Mouse (Mus musculus) left cerebral cortex, adult 6 months (tissue): ENCODE results near the gene Armcx3. TPM values are rescaled to one million over a fixed set of nuclear protein-coding genes. Genes with fewer than 3 reads are reported as not detected.

Experiments used
- long read RNA-seq, 2 experiments: library from polyadenylated mRNA; unstranded; transcript quantifications; one replicate each; pipeline ENCODE4 v2.0.0; 2019 to 2020
- polyA plus RNA-seq: library from polyadenylated mRNA; unstranded; fragments of <200 nt; fragmentation: Nextera tagmentation; gene quantifications from 2 replicates; pipeline ENCODE4 v1.2.3, GENCODE M21; 2021

The Armcx3 gene
- polyA plus RNA-seq, result 41.7 and 56.6 TPM in 2 replicates
- long read RNA-seq, experiment 1, transcript Armcx3-202 (5 exons, 2,024 nt), result minor isoform, 109 of 541 reads
- long read RNA-seq, experiment 1, transcript Armcx3-201 (5 exons, 3,327 nt), result major isoform, 384 of 541 reads
- long read RNA-seq, experiment 1, partial matches to known transcripts, result 30 of 541 reads
- long read RNA-seq, experiment 1, other reads (novel, unspliced or antisense), result 18 of 541 reads
- long read RNA-seq, experiment 2, transcript Armcx3-202 (5 exons, 2,024 nt), result minor isoform, 14 of 111 reads
- long read RNA-seq, experiment 2, transcript Armcx3-201 (5 exons, 3,327 nt), result major isoform, 71 of 111 reads
- long read RNA-seq, experiment 2, partial matches to known transcripts, result 3 of 111 reads
- long read RNA-seq, experiment 2, other reads (novel, unspliced or antisense), result 23 of 111 reads

GRCm38 (mm10) chrX:134756434-134757292 is at the start of gene Armcx3:
Gene Armcx3 (plus strand): TSS chrX:134756595.

DNA sequence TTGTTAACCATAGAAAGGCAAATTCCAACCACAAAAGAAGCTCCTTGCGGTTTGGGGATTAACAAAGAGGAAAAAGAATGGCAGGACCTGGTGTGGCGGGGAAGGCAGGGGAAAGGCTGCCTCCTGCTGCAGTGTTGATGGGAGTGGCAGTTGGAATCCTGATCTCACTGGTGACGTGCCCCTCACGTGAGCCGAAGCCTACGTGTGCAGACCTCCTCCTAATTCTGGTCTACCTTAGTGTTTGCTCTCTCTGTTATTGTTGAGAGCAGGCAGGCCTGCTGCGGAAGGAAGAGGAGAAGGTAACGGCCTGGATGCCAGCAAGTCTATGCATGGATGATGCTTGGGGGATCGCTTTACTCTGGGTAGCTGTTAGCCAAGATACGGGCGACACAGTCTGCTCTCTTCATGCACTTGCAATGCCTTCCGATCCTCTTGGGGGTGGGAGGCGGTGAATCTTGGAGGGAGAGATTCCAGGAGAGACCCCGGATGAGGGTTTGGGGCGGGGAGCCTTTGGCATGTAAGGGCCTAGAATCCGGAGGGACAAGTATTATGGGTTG is 38.6 kb upstream of the Armcx3 start, which contains the start of gene Armcx1:
Armcx1 (plus strand) TSS at position 212 of the 557 bp plus-strand sequence.

GRCm38 (mm10) chrX:134750764-134751592 is 5.4 kb upstream of the Armcx3 start, which contains the start of gene Armcx6:
Gene Armcx6 (minus strand): TSS chrX:134751417.

GRCm38 (mm10) chrX:134808755-134809224 is 52.4 kb downstream of the Armcx3 start, which contains the start of gene Armcx2:
Gene Armcx2 (minus strand): TSS chrX:134809221.

Other genes starting within 250 kb of the Armcx3 start
- gene Timm8a1, start 214.7 kb upstream of the Armcx3 start, polyA plus RNA-seq, result 25.6 and 26.3 TPM in 2 replicates
- gene Btk, start 173.0 kb upstream of the Armcx3 start, polyA plus RNA-seq, result 0.49 and 0.53 TPM in 2 replicates
- 1,174 and 1,311 TPM in 2 replicates for gene Rpl36a, start 170.9 kb upstream of the Armcx3 start, polyA plus RNA-seq
- 1.9 and 3.5 TPM in 2 replicates for gene Gla, start 155.5 kb upstream of the Armcx3 start, polyA plus RNA-seq
- 78.8 and 104 TPM in 2 replicates for gene Hnrnph2, start 155.4 kb upstream of the Armcx3 start, polyA plus RNA-seq
- gene Armcx4, start 70.1 kb upstream of the Armcx3 start, polyA plus RNA-seq, result 1.1 and 1.3 TPM in 2 replicates
- gene Armcx1, start 38.6 kb upstream of the Armcx3 start, polyA plus RNA-seq, result 39.9 and 48.8 TPM in 2 replicates
- gene Armcx6, start 5.2 kb upstream of the Armcx3 start, polyA plus RNA-seq, result 3.1 and 3.2 TPM in 2 replicates
- 15.1 and 18.3 TPM in 2 replicates for gene Armcx2, start 52.6 kb downstream of the Armcx3 start, polyA plus RNA-seq
- gene Nxf2, start 208.2 kb downstream of the Armcx3 start, polyA plus RNA-seq, result 0.21 TPM in 1 of 2 replicates, not detected in the other